Mouse (Mus musculus): ENCODE measurements around the gene Tmem116.

Gene Tmem116

GRCm38 (mm10) chr5:121451644-121452025 lies at the start of gene Tmem116:
Gene Tmem116, plus strand, starts transcription at chr5:121451893.
- 0 out of 2 replicates have a peak, but pooled peaks have one; percentile 14 for ATAC-seq (ENCODE audit: low TSS enrichment)

GRCm38 (mm10) chr5:121407856-121408255 lies 43.8 kb upstream of the Tmem116 start:
- ATAC-seq (ENCODE audit: low TSS enrichment): no peak

- ATAC-seq (ENCODE audit: low TSS enrichment): no peak
These were observed 40.7 kb upstream of the Tmem116 start for GRCm38 (mm10) chr5:121410975-121411374.

GRCm38 (mm10) chr5:121420721-121421120 lies 31.0 kb upstream of the Tmem116 start:
- ATAC-seq (ENCODE audit: low TSS enrichment): peak; percentile 66; the same call in 1 of the 2 replicates

GRCm38 (mm10) chr5:121422787-121423186 lies 28.9 kb upstream of the Tmem116 start:
- ATAC-seq (ENCODE audit: low TSS enrichment): peak; percentile 64; the same call in 1 of the 2 replicates

- no peak for ATAC-seq (ENCODE audit: low TSS enrichment)
These were observed 28.4 kb upstream of the Tmem116 start for GRCm38 (mm10) chr5:121423297-121423696.

GRCm38 (mm10) chr5:121428954-121429353 lies 22.7 kb upstream of the Tmem116 start:
- peak; percentile 83; the same call in 1 of the 2 replicates for ATAC-seq (ENCODE audit: low TSS enrichment)

- ATAC-seq (ENCODE audit: low TSS enrichment): peak; percentile 78; the same call in 1 of the 2 replicates
These were observed 13.6 kb upstream of the Tmem116 start for GRCm38 (mm10) chr5:121438131-121438530.

- ATAC-seq (ENCODE audit: low TSS enrichment): no peak
These were observed 12.9 kb upstream of the Tmem116 start for GRCm38 (mm10) chr5:121438756-121439155.

GRCm38 (mm10) chr5:121443548-121443947 lies 8.1 kb upstream of the Tmem116 start:
- ATAC-seq (ENCODE audit: low TSS enrichment): no peak

GRCm38 (mm10) chr5:121444870-121445269 lies 6.8 kb upstream of the Tmem116 start:
- no peak for ATAC-seq (ENCODE audit: low TSS enrichment)

- no peak for ATAC-seq (ENCODE audit: low TSS enrichment)
These were observed 3.2 kb upstream of the Tmem116 start for GRCm38 (mm10) chr5:121448450-121448849.

GRCm38 (mm10) chr5:121449976-121450375 lies 1.7 kb upstream of the Tmem116 start:
- no peak for ATAC-seq (ENCODE audit: low TSS enrichment)

GRCm38 (mm10) chr5:121450476-121450875 lies 1.2 kb upstream of the Tmem116 start:
- no peak for ATAC-seq (ENCODE audit: low TSS enrichment)

- no peak for ATAC-seq (ENCODE audit: low TSS enrichment)
These were observed 490 bp upstream of the Tmem116 start for GRCm38 (mm10) chr5:121451203-121451602.

GRCm38 (mm10) chr5:121452026-121452869 lies 555 bp downstream of the Tmem116 start, which contains the start of gene Erp29:
Gene Erp29, minus strand, starts transcription at chr5:121452506.
- peak; percentile 92 for ATAC-seq (ENCODE audit: low TSS enrichment)

- peak; percentile 11; the same call in 1 of the 2 replicates for ATAC-seq (ENCODE audit: low TSS enrichment)
These were observed 1.2 kb downstream of the Tmem116 start for GRCm38 (mm10) chr5:121452906-121453305.

GRCm38 (mm10) chr5:121453743-121454502 lies 2.2 kb downstream of the Tmem116 start:
- ATAC-seq (ENCODE audit: low TSS enrichment): no peak

- no peak for ATAC-seq (ENCODE audit: low TSS enrichment)
These were observed 2.8 kb downstream of the Tmem116 start for GRCm38 (mm10) chr5:121454503-121454782.

GRCm38 (mm10) chr5:121455510-121456265 lies 4.0 kb downstream of the Tmem116 start:
- no peak for ATAC-seq (ENCODE audit: low TSS enrichment)

GRCm38 (mm10) chr5:121461339-121462170 lies 9.9 kb downstream of the Tmem116 start:
- ATAC-seq (ENCODE audit: low TSS enrichment): no peak

All from frontal cortex, adult (tissue).